Mouse (Mus musculus) right cerebral cortex, adult 18-20 months (tissue): Measurements from ENCODE around the gene Sh3bgrl3.

Experiments
- DNase-seq: peaks from one replicate; pipeline ENCODE4 v3.0.0; 2022; ENCODE audit warnings: mixed read lengths

Gene Sh3bgrl3

GRCm38 (mm10) chr4:134127793-134128192, 796 bp downstream of the Sh3bgrl3 start:
- DNase-seq, result no peak

GRCm38 (mm10) chr4:134127121-134127455, 1.5 kb downstream of the Sh3bgrl3 start:
- peak; percentile 86 for DNase-seq

- DNase-seq, result no peak
Measured at GRCm38 (mm10) chr4:134126300-134127120, 2.1 kb downstream of the Sh3bgrl3 start.

- no peak for DNase-seq
Measured at GRCm38 (mm10) chr4:134125383-134126060, 3.1 kb downstream of the Sh3bgrl3 start.

- peak; percentile 95 for DNase-seq
Measured at GRCm38 (mm10) chr4:134123680-134124551, 4.7 kb downstream of the Sh3bgrl3 start.

- DNase-seq, result no peak
Measured at GRCm38 (mm10) chr4:134123147-134123546, 5.4 kb downstream of the Sh3bgrl3 start.

GRCm38 (mm10) chr4:134122281-134122680, 6.3 kb downstream of the Sh3bgrl3 start:
- DNase-seq, result peak; percentile 31

- DNase-seq, result no peak
Measured at GRCm38 (mm10) chr4:134121571-134121970, 7.0 kb downstream of the Sh3bgrl3 start.

GRCm38 (mm10) chr4:134120916-134121315, 7.7 kb downstream of the Sh3bgrl3 start:
- DNase-seq, result no peak

GRCm38 (mm10) chr4:134120192-134120805, 8.3 kb downstream of the Sh3bgrl3 start:
- DNase-seq, result no peak

GRCm38 (mm10) chr4:134119644-134120043, 8.9 kb downstream of the Sh3bgrl3 start:
- no peak for DNase-seq

GRCm38 (mm10) chr4:134119042-134119441, 9.5 kb downstream of the Sh3bgrl3 start:
- DNase-seq, result no peak

- DNase-seq, result no peak
Measured at GRCm38 (mm10) chr4:134118126-134118800, 10.3 kb downstream of the Sh3bgrl3 start.

- no peak for DNase-seq
Measured at GRCm38 (mm10) chr4:134117012-134117411, 11.6 kb downstream of the Sh3bgrl3 start.

- no peak for DNase-seq
Measured at GRCm38 (mm10) chr4:134116501-134116900, 12.1 kb downstream of the Sh3bgrl3 start.

- DNase-seq, result no peak
Measured at GRCm38 (mm10) chr4:134115215-134116144, 13.1 kb downstream of the Sh3bgrl3 start.

GRCm38 (mm10) chr4:134114038-134114437, 14.6 kb downstream of the Sh3bgrl3 start:
- DNase-seq, result no peak

GRCm38 (mm10) chr4:134113356-134113994, 15.1 kb downstream of the Sh3bgrl3 start:
- DNase-seq, result no peak

- DNase-seq, result no peak
Measured at GRCm38 (mm10) chr4:134112403-134112802, 16.2 kb downstream of the Sh3bgrl3 start.

- DNase-seq, result no peak
Measured at GRCm38 (mm10) chr4:134110653-134111052, 17.9 kb downstream of the Sh3bgrl3 start.

- DNase-seq, result no peak
Measured at GRCm38 (mm10) chr4:134108196-134108595, 20.4 kb downstream of the Sh3bgrl3 start.
